Mouse (Mus musculus) left cerebral cortex, adult 11 months (tissue): ENCODE measurements around the gene Mfsd7a.

Source experiments
- DNase-seq: peaks from one replicate; pipeline ENCODE4 v3.0.0; 2022; ENCODE audit warnings: low spot score

Mfsd7a gene

DNA sequence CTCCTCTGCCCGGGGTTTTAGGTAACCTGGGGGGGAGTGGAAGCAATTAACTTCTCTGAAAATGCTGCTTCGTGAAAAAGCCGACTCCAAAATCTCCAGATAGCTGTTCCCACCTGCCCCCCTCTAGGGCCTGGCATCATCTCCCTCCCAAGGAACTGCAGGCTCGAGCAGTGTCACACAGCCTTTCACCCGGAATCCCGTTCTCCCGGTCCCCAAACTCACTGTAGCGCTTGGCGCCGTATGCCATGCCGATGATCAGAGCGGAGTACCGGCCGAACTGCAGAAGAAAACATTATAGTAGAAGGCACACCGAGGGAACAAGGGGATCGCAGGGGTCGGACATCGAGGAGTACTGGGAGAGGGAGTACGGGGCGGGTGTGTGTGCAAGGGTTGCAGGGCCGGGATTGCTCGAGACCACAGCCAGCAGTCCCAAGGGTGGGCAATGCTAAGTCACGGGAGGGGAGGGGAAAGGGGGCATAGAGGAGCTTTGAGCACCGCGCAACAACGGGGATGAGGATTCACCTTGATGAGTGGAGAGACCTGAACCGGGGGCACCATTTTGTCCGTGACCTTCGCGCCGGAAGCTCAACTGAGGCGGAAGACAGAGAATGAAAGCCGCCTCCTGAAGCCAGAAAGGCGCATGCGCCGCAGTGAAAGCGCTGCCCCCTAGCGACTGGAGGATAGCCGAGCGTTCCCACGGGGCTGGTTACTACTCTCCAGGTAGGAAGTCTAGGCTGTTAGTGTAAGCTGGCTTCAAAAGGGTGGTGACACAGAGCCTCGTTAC, 14.7 kb downstream of the Mfsd7a start, which contains the start of gene Atp5k:
TSS of gene Atp5k (minus strand) at position 645 of the 784 bp plus-strand sequence.
- DNase-seq: peak; percentile 86

DNA sequence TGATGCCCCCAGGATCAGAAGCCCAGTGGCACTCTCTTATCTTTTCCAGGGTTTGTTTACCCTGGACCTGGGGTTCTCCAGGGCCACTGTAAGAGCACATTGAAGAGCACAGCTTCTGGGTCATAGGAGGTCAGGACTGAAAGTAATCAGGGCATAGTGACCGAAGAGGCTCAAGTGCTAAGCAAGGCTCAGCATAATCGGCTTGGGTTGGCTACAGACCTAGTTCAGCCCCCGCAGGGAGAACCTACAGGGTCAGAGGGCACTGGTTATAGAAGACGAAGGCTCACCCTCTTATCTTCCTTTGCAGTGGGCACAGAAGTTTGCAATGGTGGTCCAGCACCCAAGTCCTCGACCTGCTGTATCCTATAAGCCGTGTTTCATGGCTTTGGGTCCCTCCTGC, 17.5 kb downstream of the Mfsd7a start:
- no peak for DNase-seq

DNA sequence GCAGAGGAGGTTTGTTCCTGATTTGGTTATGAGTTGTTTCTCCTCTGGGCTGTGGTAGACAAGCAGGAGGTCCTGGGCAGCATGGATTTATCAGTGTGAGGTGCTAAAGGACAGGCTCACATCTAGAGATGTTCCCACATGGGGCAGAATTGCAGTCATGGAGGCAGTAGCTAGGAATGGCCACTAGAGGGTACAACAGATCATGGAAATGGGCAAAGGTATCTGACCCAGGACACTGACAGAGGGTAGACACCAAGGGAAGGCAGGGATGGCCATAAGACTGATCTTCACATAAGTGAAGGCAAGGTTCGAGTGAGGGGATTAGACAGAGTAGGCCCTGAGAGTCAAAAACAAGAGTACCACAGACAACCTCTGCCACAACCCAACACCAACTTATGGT, 21.5 kb downstream of the Mfsd7a start:
- DNase-seq: no peak

DNA sequence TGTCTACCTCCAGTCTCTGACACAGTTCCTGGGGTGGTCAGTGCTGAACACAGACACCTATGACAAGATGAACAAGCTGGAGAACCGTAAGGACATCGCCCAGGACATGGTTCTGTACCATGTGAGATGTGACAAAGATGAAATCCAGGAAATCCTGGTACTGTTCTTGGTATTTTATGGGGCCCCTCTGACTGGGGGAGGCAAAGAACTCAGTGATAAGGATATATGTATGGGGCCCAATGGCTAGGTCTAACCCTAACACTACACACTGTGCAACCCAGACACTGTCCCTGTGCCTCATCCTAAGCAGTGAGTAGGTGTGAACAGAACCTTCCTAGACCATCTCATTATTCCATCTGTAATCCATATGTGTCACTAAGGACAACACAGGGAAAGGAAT, 25.3 kb downstream of the Mfsd7a start:
- DNase-seq: no peak

DNA sequence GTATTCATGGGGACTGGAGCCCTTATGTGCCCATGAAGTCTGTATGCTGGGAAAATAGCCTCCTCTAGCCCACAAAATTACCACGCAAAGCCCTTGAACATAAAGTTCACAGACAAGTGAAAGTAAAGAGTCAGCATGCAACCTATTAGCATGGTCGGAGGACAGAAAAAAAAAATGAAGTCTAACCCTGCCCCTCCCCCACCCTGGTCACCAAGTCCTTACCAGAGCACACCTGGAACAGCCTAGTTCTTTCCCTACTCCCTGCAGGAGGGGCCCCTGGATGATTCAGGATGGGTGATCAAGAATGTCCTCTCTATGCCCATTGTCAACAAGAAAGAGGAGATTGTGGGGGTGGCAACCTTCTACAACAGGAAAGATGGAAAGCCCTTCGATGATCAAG, 25.9 kb downstream of the Mfsd7a start:
- DNase-seq: no peak

DNA sequence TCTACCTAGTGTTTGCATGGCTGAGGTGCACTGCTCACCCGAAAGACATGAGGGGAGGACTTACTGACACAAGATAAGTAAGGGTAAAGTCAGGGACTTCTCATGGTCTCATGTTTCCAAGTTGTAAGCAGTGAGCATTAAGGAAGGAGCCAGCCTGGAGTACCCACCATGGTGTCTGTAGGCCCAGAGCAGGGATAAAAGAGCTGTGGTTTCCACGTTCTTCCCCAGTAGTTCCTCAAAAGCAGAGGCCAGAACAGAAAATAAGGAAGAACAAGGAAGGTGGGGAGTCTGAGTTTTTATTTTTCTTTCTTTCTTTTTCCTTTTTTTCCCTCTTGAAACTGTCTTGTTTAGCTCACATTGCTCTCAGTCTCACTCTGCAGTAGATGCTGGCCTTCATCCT, 34.0 kb downstream of the Mfsd7a start:
- DNase-seq: no peak

DNA sequence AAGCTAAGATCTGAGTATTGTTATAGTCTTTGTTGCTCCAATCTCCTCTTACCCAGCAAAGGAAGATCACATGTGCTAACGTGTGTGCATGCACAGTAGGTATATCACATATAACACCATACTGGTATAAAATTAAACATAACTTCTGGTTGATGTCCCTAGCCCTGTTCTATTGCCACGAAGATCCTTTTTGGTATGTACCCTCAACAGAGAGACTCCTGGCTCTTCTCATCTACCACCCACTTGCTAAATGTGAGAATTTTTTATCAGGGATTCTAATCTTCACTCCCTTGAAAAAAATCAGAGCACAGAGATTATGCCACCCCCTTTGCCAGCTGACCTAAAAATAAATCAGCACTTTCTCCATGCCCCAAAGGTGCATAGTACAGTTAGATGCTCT, 41.7 kb downstream of the Mfsd7a start:
- peak; percentile 31 for DNase-seq

DNA sequence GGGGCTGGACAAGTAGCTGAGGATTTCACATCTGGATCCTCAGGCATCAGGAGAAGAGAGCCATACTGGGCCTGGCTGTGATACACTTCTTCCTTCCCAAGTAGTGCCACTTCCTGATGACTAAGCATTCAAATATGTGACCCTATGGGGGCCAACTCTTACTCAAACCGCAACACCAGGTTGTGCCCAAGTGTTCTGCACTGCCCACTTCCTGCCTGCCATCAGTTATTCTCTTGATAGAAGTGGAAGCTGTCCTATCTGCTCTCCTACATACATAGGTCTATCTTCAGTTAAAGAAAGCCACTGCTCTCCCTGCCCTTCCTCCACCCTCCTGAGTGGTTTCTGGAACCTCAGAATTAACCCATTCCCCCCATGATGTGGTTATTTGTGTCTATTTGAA, 43.2 kb downstream of the Mfsd7a start:
- DNase-seq: no peak

DNA sequence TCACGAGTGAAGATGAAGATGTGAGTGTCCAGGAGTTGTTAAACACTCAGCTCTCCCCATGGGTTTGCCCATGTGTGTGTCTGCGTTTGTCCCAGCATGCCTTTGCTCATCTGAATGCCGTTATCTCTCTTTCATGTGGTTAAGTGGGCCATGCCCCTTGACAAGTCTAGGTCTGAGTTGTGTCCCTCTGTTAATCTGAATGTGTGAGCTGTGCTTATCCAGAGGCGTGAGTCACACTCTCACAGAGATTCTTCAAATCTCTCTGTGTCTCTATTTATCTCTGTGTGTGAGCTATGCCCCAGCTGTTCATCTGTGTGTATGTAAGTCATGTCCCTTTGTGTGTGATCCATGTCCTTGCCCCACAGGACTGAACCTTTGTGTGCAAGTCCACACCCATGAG, 45.2 kb downstream of the Mfsd7a start:
- no peak for DNase-seq
